Mouse (Mus musculus): ENCODE measurements around the gene Mn1. TPM values are rescaled to one million over a fixed set of nuclear protein-coding genes. Genes with fewer than 3 reads are reported as not detected.
A peak's percentile ranks its signal among the peaks of the same experiment; 100 is the strongest.

The Mn1 gene
- total RNA-seq, 2 experiments from 2014 or later: 15.2 to 20.2 TPM

DNA sequence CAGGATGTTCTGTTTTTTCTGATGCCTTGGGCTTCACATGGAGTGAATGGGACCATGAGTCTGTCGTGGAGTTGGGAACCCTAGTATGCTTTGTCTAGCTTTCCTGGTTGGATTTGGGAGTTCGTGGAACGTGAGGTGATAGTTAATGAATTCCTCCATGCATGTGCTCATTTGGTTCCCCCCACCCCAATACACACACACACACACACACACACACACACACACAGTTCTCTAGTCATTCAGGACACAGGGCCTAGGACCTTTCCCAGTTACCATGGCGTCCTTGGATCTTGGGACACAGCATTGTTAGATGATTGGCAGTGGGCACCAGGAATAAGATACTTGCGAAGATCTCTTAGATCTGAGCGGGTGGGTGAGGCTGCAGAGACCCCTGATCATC lies 11.7 kb downstream of the Mn1 start:
- DNase-seq: no peak
- intact Hi-C loops (cut with DNase I): no loop called here

DNA sequence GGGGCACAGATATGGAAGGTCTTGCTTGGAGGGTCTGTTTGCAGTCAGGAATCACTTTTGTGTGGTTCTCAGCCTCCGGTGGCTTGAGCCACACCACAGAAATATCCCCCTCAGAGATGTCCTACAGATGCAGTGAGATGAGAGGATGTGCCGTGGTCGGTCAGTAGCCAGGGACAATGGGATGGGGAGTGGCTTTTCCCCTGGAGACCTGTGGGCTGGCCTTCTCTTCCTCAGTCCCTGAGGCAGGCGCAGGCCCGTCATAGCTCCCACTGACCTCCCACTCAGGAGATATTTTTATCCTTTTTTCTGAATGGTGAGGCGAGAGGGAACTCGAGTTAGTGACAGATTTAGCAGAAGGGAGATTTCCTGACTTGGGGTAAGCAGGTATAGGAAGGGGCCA lies 12.6 kb downstream of the Mn1 start:
- intact Hi-C loops (cut with DNase I): no loop called here
- peak in 1 of 2 experiments; percentile 20 for DNase-seq

- DNase-seq: peak in 1 of 2 experiments; percentile 35
- intact Hi-C loops (cut with DNase I): no loop called here
Observed at GRCm38 (mm10) chr5:111431007-111431730, 14.0 kb downstream of the Mn1 start.

- intact Hi-C loops (cut with DNase I): no loop called here
- no peak for DNase-seq
Observed at GRCm38 (mm10) chr5:111432842-111433241, 15.7 kb downstream of the Mn1 start.

GRCm38 (mm10) chr5:111434342-111434842 lies 17.2 kb downstream of the Mn1 start:
- intact Hi-C loops (cut with DNase I): no loop called here
- DNase-seq: no peak

GRCm38 (mm10) chr5:111436260-111436659 lies 19.1 kb downstream of the Mn1 start:
- intact Hi-C loops (cut with DNase I): no loop called here
- DNase-seq: no peak

DNA sequence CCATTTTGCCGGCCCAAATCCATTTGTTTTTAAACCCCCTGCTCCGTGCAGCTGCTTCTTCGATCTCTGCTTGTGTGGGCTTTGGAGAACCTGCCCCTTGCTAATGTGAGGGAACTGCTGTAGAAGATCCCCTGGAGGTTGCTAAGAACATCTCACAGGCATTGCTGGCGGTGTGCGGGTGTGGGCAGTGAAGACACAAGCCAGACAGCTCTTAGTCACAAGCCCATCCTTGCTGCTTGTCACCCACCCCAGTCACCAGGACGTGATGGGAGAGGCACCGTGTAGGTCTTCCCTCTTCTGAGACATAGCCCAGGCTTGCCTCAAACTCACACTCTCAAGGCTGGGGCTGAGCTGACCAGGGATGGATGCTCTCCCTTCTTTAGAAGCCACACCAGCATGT lies 20.0 kb downstream of the Mn1 start:
- intact Hi-C loops (cut with DNase I): no loop called here

GRCm38 (mm10) chr5:111438336-111438735 lies 21.2 kb downstream of the Mn1 start:
- DNase-seq: no peak
- intact Hi-C loops (cut with DNase I): no loop called here

More for the DNA sequence above, 20.0 kb downstream of the Mn1 start:
- DNase-seq: no peak

- DNase-seq: no peak
- intact Hi-C loops (cut with DNase I): no loop called here
Observed at GRCm38 (mm10) chr5:111438821-111439220, 21.7 kb downstream of the Mn1 start.

DNA sequence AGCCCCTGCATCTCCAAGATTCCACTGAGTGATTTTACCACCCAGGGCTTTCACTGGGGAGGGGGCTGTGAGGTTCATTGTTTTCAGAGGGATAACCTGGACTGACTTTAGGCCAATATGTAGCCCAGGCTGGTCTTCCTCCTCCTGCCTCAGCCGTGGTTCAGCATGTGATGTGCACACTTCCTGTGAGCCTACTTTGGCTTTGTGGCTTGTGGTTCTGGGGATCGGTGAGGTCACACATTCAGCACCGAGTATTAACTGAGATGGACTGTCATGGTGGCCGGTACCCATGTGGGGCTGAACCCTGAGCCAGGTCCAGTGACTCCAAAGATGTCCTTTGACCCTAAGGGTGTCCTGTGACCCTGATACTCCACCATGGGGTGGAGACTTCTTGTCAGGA lies 23.1 kb downstream of the Mn1 start:
- intact Hi-C loops (cut with DNase I): no loop called here
- no peak for DNase-seq

- no peak for DNase-seq
- intact Hi-C loops (cut with DNase I): no loop called here
Observed at GRCm38 (mm10) chr5:111442151-111442871, 25.1 kb downstream of the Mn1 start.

DNA sequence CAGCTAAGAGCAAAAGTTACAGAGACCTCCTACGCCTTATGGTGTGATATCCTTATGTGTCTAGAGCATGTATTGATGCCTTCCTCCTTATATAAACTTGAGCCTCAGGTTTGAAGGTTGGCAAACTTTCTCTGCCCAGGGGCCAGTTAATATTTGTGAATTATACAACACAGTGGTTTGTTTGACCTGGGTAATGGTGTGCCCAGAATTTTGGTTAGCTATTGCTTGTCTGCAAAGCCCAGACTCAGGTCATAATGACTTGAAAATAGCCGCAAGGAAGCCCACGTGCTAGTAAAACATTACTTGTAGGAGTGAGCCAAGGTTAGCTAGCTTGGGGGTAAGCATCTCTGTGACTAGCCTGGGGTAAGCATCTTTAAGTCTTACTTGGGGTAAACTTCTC lies 26.5 kb downstream of the Mn1 start:
- intact Hi-C loops (cut with DNase I): no loop called here
- no peak for DNase-seq

DNA sequence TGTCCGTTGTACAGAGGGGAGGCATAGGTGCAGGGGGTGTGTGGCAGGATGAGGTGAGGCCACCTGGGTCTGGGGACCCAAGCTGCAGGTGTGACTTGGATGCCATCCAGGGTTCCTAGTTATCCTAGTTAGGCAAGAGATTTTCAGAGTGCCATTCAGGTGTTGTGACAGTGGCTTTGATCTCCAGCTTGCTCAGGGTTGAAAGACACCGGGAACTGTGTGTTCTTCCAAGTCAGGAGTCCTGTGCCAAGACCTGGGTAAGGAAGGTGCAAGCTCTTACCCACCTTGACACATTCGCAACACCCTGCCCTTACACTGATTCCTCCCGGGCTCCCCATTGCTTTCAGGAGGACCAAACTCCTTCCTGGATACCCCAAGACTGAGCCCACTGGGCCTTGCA lies 27.2 kb downstream of the Mn1 start:
- intact Hi-C loops (cut with DNase I): no loop called here

GRCm38 (mm10) chr5:111446652-111447051 lies 29.5 kb downstream of the Mn1 start:
- DNase-seq: no peak
- intact Hi-C loops (cut with DNase I): no loop called here

More for the DNA sequence above, 27.2 kb downstream of the Mn1 start:
- no peak for DNase-seq

GRCm38 (mm10) chr5:111449700-111450099 lies 32.5 kb downstream of the Mn1 start:
- intact Hi-C loops (cut with DNase I): no loop called here
- no peak for DNase-seq

DNA sequence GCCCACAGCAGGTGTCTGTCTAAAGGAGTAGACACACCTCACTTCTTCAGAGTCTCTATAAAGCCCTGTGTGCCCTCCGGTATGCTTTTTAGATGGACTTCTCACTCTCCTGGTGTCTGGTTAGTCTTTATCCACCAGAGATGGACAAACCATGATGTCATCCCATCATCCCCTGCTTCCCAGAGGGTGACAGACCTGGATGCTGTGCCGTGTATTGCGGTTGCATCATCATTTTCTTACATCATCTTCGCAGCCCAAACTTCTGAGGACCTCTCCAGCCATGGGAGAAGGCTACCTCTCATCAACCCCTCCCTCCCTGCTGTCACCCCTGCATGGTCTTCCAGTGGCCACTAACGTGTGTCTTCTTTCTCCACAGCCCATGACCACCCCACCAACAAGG lies 37.1 kb downstream of the Mn1 start:
- intact Hi-C loops (cut with DNase I): no loop called here
- no peak for DNase-seq

- intact Hi-C loops (cut with DNase I): no loop called here
- no peak for DNase-seq
Observed at GRCm38 (mm10) chr5:111454876-111455275, 37.7 kb downstream of the Mn1 start.

DNA sequence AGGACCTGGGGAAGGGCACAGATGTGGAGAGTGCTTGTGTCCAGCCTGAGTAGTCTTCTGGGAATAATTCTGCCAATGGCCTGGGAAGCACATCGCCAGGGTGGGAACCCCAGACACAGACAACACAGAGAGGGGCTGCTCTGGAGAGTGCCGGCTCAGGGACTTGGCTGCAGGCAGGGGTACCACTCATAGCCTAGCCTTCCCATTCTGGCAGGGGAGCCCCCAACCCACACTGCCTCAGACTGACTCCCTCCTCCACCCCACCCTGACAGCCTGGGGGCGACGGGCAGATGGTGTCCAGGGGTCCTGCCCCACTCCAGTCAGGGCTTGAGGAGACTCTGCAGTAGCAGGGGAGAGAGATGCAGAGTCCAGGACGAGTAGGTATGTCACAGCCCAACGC lies 41.5 kb downstream of the Mn1 start:
- DNase-seq: no peak
- intact Hi-C loops (cut with DNase I): no loop called here

- intact Hi-C loops (cut with DNase I): loop anchor here (2.0 to 5.0 kb wide), 2 partner anchors 49 to 86 kb away; partner anchors contain the start of gene Mn1
- DNase-seq: peak; percentile 66 to 70
Observed at GRCm38 (mm10) chr5:111465811-111466299, 48.7 kb downstream of the Mn1 start.

DNA sequence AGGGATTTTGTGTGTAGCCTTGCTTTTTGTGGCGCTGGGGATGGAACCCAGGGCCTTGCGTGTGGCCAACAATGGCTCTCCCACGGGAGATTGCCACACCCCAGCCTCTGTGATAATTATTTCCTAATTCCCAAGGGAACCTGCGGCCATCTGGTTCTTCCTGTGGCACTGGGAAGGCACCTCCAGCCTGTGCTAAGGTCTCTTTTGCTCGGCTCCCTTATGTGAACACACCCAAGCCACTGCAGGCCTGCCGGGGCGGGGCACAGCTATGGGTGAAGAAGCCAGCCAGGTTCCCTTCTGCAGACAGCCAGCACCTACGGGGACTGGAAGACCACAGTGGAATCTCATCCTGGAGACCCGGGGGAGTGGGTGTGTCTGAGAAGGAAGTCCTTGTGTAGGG lies 49.3 kb downstream of the Mn1 start:
- DNase-seq: peak; percentile 32 to 45
- intact Hi-C loops (cut with DNase I): loop anchor here (2.0 to 5.0 kb wide), 2 partner anchors 50 to 86 kb away; partner anchors contain the start of gene Mn1

DNA sequence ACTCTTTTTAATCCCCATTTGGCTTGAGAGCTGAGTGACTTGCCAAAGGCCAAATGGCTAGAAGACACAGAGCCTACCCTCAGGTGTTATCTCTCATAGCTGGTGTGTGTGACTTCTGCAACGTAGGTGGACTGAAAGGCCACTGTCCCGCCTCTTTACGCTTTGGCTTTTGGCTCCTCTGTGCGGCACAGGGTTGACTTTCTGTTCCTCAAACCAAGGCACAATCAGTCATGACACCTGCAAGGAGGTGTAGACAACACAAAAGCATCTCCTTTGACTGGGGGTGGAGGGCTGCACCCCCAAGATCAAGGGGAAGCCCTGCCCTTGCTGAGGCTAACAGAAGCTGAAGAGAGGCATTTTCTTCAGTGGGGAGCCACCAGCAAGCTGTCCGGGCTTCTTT lies 50.5 kb downstream of the Mn1 start:
- no peak for DNase-seq
- intact Hi-C loops (cut with DNase I): loop anchor here (2.0 to 5.0 kb wide), 2 partner anchors 51 to 85 kb away; partner anchors contain the start of gene Mn1

Measured in heart, postnatal 36 days (tissue).